Mouse (Mus musculus): ENCODE measurements around the gene Sirt4.

Gene Sirt4

DNA sequence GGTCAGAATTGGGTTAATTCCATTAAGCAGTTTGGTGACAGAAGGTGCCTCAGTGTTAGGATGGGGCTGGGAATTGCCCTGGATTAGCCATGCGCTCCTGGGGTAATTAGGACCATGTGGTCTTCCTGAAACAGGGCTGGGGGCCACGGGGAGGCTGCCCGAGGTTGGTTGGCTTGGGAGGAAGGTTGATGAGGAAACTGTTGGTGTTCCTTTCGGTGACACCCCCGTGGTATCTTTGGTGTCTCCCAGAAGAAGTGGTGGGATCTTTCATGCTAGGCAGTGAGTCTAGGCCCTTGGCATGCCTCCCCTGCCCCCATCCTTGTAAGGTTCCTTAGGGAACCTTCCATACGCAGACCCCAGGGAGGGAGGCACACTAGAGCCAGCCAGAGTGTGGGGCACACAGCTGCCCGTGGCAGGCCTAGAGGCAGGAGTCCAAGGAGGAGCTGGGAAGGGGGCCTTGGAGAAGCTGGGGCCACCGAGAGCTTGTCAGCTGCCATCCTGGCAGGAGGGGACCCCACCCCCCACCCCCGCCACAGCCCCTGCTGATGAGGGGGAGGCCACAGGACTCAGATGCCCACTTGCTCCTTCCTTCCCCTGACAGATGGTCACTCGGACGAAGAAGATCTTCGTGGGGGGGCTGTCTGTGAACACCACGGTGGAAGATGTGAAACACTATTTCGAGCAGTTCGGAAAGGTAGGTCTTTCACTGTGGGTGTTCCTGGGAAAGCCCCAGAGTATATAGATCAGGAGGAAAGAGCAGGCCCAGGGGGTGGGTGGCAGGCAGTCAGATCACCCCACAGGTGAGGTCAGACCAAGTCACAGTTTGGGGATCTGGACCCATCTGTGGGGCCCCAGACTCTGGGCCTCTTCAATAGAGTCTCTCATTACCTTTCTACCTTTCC lies 49.4 kb downstream of the Sirt4 start:
- no peak for DNase-seq (ENCODE audit: low spot score)

DNA sequence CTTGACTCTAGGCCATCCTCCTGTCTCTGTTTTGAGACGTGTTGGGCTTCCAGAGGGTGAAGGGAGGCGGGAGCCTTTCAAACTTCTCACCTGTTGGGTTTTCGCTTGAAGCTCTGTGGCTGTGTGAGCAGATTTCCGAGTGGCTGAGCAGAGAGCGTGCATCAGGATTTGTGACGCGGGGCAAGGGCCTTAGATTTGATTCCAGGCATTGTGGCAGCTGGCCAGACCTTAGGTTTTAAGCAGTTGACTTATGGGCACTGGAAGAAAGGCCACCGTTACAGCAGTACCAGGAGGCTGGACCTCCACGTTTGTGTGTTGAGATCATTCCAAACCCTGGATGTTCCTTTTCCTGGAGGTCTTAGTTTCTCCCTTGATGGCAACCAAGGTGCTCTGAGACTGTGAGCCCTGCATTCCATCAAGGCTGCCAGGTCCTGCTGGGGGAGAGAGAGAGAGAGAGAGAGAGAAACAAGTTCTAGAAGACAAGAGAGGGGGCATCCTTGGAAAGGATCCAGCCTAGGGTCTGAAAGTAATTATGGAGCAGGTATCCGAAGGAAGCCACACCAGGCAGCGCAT lies 50.2 kb downstream of the Sirt4 start:
- no peak for DNase-seq (ENCODE audit: low spot score)

DNA sequence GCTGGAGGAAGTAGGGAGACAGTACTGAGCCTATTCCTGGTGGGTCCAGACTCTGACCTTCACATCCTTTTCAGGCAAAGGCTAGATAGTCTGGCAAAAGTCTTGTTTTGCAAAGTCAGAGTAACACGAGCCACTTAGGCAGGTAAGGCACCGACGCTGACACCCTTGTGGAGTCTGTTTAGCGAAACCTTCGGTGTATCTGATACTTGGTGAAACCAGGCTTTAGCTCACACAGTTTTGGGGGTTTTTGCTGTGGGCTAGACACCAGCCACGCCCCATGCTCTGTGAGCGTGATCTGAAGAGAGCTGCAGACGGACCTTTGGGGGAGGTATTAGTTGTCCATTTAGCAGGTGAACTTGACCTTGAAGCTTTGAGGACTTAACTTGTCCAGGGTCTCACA lies 51.3 kb downstream of the Sirt4 start:
- no peak for DNase-seq (ENCODE audit: low spot score)

DNA sequence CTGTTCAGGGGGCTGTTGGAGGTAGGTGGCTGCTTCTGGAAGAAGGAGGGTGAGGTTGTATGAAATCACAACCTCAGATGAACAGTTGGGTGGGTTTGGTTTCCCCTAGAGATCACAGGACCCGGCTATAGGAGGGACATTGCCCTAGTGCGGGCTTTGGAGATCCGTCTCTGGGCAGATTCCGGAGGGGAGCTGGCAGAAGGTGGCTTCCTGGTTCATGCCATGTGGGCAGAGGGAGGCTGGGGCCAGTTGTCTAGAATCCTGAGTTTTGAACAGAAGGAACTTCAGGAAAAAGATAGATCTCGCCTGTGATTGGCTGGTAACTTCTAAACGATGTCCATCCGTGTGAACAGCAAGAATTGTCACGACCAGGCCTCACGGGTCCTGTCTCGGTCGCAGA lies 52.1 kb downstream of the Sirt4 start:
- no peak for DNase-seq (ENCODE audit: low spot score)

DNA sequence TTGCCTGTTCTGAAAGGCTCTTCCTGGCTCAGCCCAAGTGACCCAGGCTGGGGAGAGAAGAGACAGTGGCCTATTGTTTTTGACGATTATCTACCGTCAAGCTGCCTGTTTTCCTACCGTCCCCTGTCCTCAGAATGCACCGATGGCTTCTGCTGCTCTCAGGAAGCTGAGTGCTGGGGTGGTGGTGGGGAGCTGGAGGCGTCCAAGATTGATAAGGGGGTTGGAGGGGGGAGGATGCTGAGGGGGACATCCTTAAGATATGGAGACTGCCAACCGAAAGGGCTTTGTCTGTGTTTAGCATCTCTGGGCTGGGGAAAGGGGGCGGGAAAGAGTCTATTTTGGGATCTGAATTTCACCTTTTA lies 52.6 kb downstream of the Sirt4 start:
- no peak for DNase-seq (ENCODE audit: low spot score)

DNA sequence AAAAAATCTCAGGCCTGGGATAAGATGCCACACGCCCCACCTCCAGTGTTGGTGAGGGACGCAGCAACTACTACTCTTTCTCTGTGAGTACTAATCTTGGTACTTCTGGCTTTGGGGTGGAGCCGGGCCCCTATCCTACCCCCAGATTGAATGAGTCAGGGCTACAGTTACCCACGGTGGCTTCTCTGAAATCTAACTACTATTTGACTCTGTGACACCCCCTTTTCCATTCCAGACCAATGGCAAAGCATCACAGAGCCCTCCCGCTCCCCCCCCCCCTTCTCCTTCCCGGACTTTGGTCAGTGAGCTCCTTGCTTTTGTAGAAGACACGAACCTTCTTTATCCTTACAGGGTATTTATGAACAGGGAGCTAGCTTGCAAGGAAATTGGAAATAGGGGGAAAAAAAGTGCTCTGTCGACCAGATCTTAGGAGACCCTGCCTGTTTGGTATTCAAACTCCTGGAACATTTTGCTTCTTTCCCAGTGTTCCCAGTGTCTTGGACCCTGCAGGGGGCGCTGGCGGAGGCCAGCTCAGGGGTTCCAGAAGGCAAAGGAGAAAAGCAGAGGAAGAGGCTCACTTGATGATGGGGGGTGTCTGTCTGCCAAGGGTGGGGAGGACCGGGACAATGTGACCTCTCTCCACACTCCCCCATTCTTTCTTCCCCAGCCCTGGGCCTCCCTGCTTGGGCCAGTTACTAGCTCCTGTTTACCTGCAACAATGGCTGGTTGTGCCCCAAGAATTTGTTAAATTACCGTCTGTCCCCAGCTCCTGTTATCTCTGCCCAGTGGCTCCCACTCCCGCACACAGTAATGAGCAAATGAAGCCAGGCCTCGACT lies 53.2 kb downstream of the Sirt4 start:
- no peak for DNase-seq (ENCODE audit: low spot score)

DNA sequence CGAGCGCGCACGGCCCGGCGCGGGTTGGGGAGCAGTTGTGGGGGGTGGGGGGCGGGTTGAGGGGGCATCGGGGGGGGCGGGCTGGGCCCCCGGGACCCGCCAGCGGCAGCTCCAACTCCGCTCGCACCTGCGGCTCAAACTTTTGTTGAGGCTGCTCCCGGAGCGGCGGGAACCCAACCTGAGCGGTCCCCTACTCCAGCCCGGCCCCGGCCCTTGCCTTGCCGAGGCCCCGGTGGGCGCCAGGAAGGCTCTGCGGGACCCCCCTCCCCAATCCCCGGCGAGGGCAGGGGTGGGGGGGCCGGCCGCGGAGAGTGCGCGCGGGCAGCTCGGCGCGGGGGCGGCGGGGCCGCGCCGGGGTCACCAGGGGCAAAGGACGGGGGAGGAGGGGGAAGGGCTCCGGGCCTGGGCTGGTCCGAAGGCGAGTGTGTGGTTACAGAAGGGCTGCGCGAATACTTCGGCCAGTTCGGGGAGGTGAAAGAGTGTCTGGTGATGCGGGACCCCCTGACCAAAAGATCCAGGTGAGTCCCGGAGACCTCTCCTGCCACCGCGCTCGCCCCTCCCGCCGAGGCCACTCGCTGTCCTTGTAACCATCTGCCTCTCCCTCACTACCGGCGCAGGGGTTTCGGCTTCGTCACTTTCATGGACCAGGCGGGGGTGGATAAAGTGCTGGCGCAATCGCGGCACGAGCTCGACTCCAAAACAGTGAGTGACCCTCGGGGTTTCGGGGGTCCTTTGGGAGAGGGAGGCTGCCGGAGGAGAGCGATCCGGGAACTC lies 54.2 kb downstream of the Sirt4 start:
- DNase-seq (ENCODE audit: low spot score): no peak

DNA sequence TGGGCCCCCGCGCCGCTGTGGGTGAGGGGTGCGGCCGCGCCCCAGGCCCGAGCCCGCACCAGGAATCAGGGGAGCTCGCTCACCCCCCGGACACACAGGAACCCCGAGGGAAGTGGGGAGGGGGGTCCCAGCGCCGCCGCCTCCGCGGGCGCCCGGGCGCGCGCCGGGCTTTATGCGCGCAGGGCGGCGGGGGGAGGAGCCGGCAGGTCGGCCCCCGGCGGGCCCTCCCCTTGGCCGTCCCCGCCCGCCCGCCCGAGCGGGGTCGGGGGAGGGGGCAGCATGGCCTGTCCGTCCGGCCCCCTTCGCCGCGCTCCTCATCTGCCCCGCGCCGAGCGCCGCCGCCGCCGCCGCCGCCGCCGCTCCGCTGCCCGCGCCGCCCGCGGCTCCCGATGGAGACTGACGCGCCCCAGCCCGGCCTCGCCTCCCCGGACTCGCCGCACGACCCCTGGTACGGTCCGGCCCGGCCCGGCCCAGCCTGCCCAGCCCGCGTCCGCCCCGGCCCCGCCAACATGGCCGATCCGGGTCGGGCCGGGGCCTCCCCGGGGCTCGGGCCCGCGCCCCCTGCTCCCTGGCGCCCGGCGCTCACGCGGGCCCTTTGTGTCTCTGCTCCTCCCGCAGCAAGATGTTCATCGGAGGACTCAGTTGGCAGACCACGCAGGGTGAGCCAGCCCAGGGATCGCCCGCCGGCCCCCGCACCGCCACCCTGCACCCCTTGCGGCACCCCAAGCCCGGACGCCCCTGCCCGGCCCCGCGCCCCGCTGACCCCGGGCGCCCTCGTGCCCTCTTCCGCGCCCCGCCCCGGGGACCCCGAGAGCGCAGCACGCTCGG lies 55.0 kb downstream of the Sirt4 start, which contains the start of gene Msi1:
TSS of gene Msi1 (plus strand) at position 241 of the 828 bp plus-strand sequence.
- no peak for DNase-seq (ENCODE audit: low spot score)

DNA sequence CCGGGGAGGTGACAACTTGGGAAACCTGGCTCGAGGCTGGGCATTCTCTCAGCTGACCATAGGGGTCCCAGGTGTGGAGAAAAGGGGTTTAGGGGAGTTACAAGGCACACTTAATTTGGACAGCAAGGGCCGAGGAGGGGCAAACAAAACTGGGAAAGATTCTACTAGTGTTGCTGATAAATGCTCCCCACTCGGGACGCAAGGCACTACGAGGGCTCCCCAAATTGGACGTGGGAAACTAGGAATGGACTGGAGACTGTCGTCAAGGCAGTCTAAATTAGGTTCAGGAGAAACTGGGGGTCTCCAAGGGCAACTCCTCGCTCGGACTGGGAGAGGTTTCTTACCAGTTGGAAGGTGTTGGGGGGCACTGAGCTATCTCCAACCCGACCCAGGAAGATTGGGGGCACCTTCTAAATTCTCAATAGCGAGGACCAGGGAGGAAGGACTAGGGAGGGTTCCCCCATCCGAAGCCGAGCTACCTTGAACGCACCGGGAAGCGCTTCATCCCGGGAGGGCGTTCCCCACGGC lies 55.6 kb downstream of the Sirt4 start:
- DNase-seq (ENCODE audit: low spot score): no peak

Measured in layer of hippocampus, adult 9-10 months (tissue).